Mouse (Mus musculus) cerebellum, postnatal 4 days (tissue): Measurements from ENCODE around the gene Ildr1.

ENCODE experiments used
- DNase-seq, 2 experiments: peaks; one replicate each; pipeline ENCODE4 v3.0.0; 2022; ENCODE audit warnings: low spot score in 2 of 2, mixed read lengths in 1 of 2

Ildr1 gene

GRCm38 (mm10) chr16:36771703-36772102 is 77.9 kb downstream of the Ildr1 start:
- DNase-seq, result no peak

DNA sequence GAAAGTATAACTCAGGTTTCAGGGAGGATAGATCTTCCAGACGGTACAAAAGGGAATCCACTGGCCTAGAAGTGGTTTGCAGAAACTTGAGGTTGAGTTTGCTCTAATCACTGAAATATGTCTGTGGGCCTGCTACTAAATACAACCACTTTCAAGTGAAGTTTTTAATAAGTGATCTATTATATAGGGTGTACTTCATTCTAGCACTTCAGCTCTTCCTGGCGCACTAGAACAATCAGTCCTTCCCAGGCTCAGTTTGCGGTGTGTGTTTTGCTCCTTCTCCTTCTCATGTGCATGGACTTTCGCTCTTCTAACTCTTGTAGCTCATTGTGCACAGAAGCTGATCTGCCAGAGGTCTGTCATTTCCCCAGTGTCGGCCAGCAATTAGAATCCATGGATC is 79.2 kb downstream of the Ildr1 start:
- DNase-seq, result no peak

- peak in 1 of 2 experiments; percentile 27 for DNase-seq
Measured at GRCm38 (mm10) chr16:36775658-36776057, 81.9 kb downstream of the Ildr1 start.
